Mouse (Mus musculus) C2C12 (cell line): ENCODE data around the gene Odaph. TPM values are rescaled to one million over a fixed set of nuclear protein-coding genes. Genes with fewer than 3 reads are reported as not detected.

Experiments
- H3K27me3 ChIP-seq: one replicate; pipeline ENCODE4 v1.6.1; 2011; ENCODE audit not compliant: control insufficient read depth, insufficient read depth, insufficient read length
- H3K36me3 ChIP-seq: one replicate; pipeline ENCODE4 v1.6.1; 2011; ENCODE audit not compliant: control insufficient read depth, insufficient read depth
- H3K4me3 ChIP-seq: one replicate; pipeline ENCODE4 v1.5.1; 2011; ENCODE audit warnings: mild to moderate bottlenecking, control low read depth; ENCODE audit not compliant: poor library complexity, insufficient read depth, severe bottlenecking
- H3K79me2 ChIP-seq: one replicate; pipeline ENCODE4 v1.6.1; 2011; ENCODE audit not compliant: control insufficient read depth, insufficient read depth
- H3K79me3 ChIP-seq: one replicate; pipeline ENCODE4 v1.6.1; 2011; ENCODE audit warnings: low read depth, control low read depth
- H3ac ChIP-seq: one replicate; pipeline ENCODE3; 2011; ENCODE audit warnings: low read depth; ENCODE audit not compliant: control insufficient read depth, insufficient read length
- CEBPB ChIP-seq: IDR thresholded peaks from one replicate; pipeline ENCODE4 v1.6.1; 2011; ENCODE audit warnings: low read depth, mild to moderate bottlenecking, control low read depth, moderate library complexity
- CTCF ChIP-seq: IDR thresholded peaks from one replicate; pipeline ENCODE4 v1.5.1; 2011; ENCODE audit not compliant: control insufficient read depth, insufficient read depth, insufficient read length
- FOSL1 ChIP-seq: IDR thresholded peaks from one replicate; pipeline ENCODE4 v1.8.0; 2011; ENCODE audit warnings: mild to moderate bottlenecking, low read length; ENCODE audit not compliant: poor library complexity, insufficient read depth, severe bottlenecking
- MAX ChIP-seq: IDR thresholded peaks from one replicate; pipeline ENCODE4 v1.6.1; 2011; ENCODE audit warnings: mild to moderate bottlenecking, control low read depth
- MYOD1 ChIP-seq: IDR thresholded peaks from one replicate; pipeline ENCODE4 v1.6.1; 2011; ENCODE audit warnings: low read depth; ENCODE audit not compliant: control insufficient read depth, insufficient read length
- MYOG ChIP-seq: IDR thresholded peaks from one replicate; pipeline ENCODE4 v1.6.1; 2011; ENCODE audit not compliant: control insufficient read depth, insufficient read length; ENCODE audit errors: extremely low read depth
- USF1 ChIP-seq: IDR thresholded peaks from one replicate; pipeline ENCODE4 v1.6.1; 2011; ENCODE audit warnings: low read depth, mild to moderate bottlenecking, control low read depth, moderate library complexity
- polyA plus RNA-seq: library from polyadenylated mRNA; unstranded; fragments of >200 nt; fragmentation: generic; extraction: Trizol; gene quantifications from one replicate; pipeline ENCODE4 v1.2.1, GENCODE M21; 2012; ENCODE audit warnings: missing spikeins

Odaph gene
- polyA plus RNA-seq, 1 experiment, result not detected

- TF ChIP-seq MYOD1, result no peak
- no peak for TF ChIP-seq MYOG
- TF ChIP-seq FOSL1, result no peak
- no peak for TF ChIP-seq CTCF
- no peak for TF ChIP-seq MAX
- no peak for TF ChIP-seq CEBPB
- TF ChIP-seq USF1, result no peak
- Histone ChIP-seq H3K79me2 (peaks cover 64% of the 10 kb centered on the region), H3K4me3 (no peak overlapping the region), H3K79me3 (peaks cover 30% of the 10 kb centered on the region), H3ac (no peak overlapping the region), H3K36me3 (peaks cover 33% of the 10 kb centered on the region), H3K27me3 (no peaks in the 10 kb centered on the region)
Measured at GRCm38 (mm10) chr5:91959096-91959495, 28.2 kb upstream of the Odaph start.

- H3K79me2 ChIP-seq, result peaks cover 64% of the 10 kb centered on the region
- H3K27me3 ChIP-seq, result no peaks in the 10 kb centered on the region
- H3K4me3 ChIP-seq, result no peak overlapping the region
- H3K79me3 ChIP-seq, result peaks cover 30% of the 10 kb centered on the region
- H3ac ChIP-seq, result no peak overlapping the region
- H3K36me3 ChIP-seq, result peaks cover 33% of the 10 kb centered on the region
- TF ChIP-seq FOSL1 (no peak), MAX (no peak), CEBPB (no peak), MYOD1 (no peak), MYOG (no peak), CTCF (no peak), USF1 (no peak)
Measured at GRCm38 (mm10) chr5:91959986-91960385, 27.3 kb upstream of the Odaph start.

- Histone ChIP-seq H3K4me3 (no peak overlapping the region), H3K36me3 (peaks cover 31% of the 10 kb centered on the region), H3K27me3 (no peaks in the 10 kb centered on the region), H3K79me2 (peaks cover 62% of the 10 kb centered on the region), H3K79me3 (peaks cover 30% of the 10 kb centered on the region), H3ac (peak overlapping the region; percentile 41)
- TF ChIP-seq CEBPB (no peak), FOSL1 (no peak), MAX (no peak), MYOG (no peak), CTCF (no peak), MYOD1 (no peak), USF1 (no peak)
Measured at GRCm38 (mm10) chr5:91960606-91961254, 26.5 kb upstream of the Odaph start.

GRCm38 (mm10) chr5:91961370-91961769 is 25.9 kb upstream of the Odaph start:
- H3K27me3 ChIP-seq, result no peaks in the 10 kb centered on the region
- peak overlapping the region; percentile 61 for H3K4me3 ChIP-seq
- no peak overlapping the region for H3ac ChIP-seq
- no peak for TF ChIP-seq MAX
- no peak for TF ChIP-seq USF1
- H3K79me3 ChIP-seq, result peaks cover 30% of the 10 kb centered on the region
- H3K36me3 ChIP-seq, result peaks cover 24% of the 10 kb centered on the region
- H3K79me2 ChIP-seq, result peaks cover 55% of the 10 kb centered on the region

GRCm38 (mm10) chr5:91962259-91962638 is 25.0 kb upstream of the Odaph start:
- Histone ChIP-seq H3K79me3 (peaks cover 30% of the 10 kb centered on the region), H3ac (peak overlapping the region; percentile 80), H3K79me2 (peaks cover 50% of the 10 kb centered on the region), H3K27me3 (no peaks in the 10 kb centered on the region), H3K36me3 (peaks cover 16% of the 10 kb centered on the region), H3K4me3 (peak overlapping the region; percentile 61)
- TF ChIP-seq USF1 (no peak), CEBPB (no peak), FOSL1 (no peak), MAX (no peak), CTCF (no peak), MYOD1 (no peak), MYOG (no peak)

GRCm38 (mm10) chr5:91962639-91963440 is 24.4 kb upstream of the Odaph start, which contains the start of gene Rchy1:
TSS of gene Rchy1 (minus strand) at chr5:91963068.
- Histone ChIP-seq H3K27me3 (no peaks in the 10 kb centered on the region), H3K36me3 (peaks cover 10% of the 10 kb centered on the region), H3ac (peak within 1 kb of the TSS; percentile 82), H3K4me3 (peak within 1 kb of the TSS; percentile 61), H3K79me2 (peaks cover 44% of the 10 kb centered on the region), H3K79me3 (peaks cover 28% of the 10 kb centered on the region)
- TF ChIP-seq MYOD1, result no peak
- no peak for TF ChIP-seq FOSL1
- peak; percentile 18 for TF ChIP-seq MAX
- TF ChIP-seq CEBPB, result no peak
- peak; percentile 96 for TF ChIP-seq USF1
